Mouse (Mus musculus) kidney, adult 2 months (tissue): ENCODE measurements at regions not wholly inside any gene's neighbourhood (a gene's known extent, or its start where the extent isn't known, plus 50 kb on each side); places are given as distances from the start of the nearest gene placed in this dataset.
"Not testable (repeated sequence)": the region's sequence is repeated elsewhere in the genome, so short reads cannot be mapped to it uniquely, and the experiment has no call there.

Experiments used
- DNase-seq: peaks from one replicate; pipeline ENCODE4 v3.0.0; 2021
- H3K27ac ChIP-seq: fragments of 200-500 bp; 2 replicates; pipeline ENCODE4 v1.5.1; 2012; ENCODE audit warnings: low read depth, low read length, control low read depth, inconsistent platforms; ENCODE audit not compliant: insufficient read depth
- H3K27me3 ChIP-seq: fragments of 200-500 bp; replicated peaks from 2 replicates; pipeline ENCODE4 v1.6.1; 2012; ENCODE audit warnings: mild to moderate bottlenecking, moderate library complexity, low read length, inconsistent platforms; ENCODE audit not compliant: control insufficient read depth, insufficient read depth
- H3K36me3 ChIP-seq: fragments of 200-500 bp; 2 replicates; pipeline ENCODE4 v1.6.1; 2012; ENCODE audit warnings: mild to moderate bottlenecking, moderate library complexity, low read length, inconsistent platforms; ENCODE audit not compliant: control insufficient read depth, insufficient read depth
- H3K4me1 ChIP-seq: fragments of 200-500 bp; 2 replicates; pipeline ENCODE4 v1.6.1; 2011; ENCODE audit warnings: low read length; ENCODE audit not compliant: control insufficient read depth, insufficient read depth
- H3K4me3 ChIP-seq: fragments of 200-500 bp; 2 replicates; pipeline ENCODE4 v1.5.1; 2011; ENCODE audit warnings: mild to moderate bottlenecking, low read depth, low read length, control low read depth; ENCODE audit not compliant: insufficient read depth
- CTCF ChIP-seq: fragments of 200-500 bp; conservative IDR thresholded peaks from 2 replicates; pipeline ENCODE4 v1.5.1; 2011; ENCODE audit warnings: low read depth, mild to moderate bottlenecking, control low read depth, low read length, moderate library complexity, mixed read lengths; ENCODE audit not compliant: insufficient read depth, insufficient read length
- POLR2A ChIP-seq: fragments of 200-500 bp; IDR thresholded peaks from one replicate; pipeline ENCODE4 v1.6.1; 2011; ENCODE audit warnings: low read depth, low read length, control low read depth
- WGBS: fragments of 180-500 bp; shearing (Covaris S2); methylation state at CpG from one replicate; pipeline ENCODE4 v1.1.7; 2018; 5-methylcytosine and 5-hydroxymethylcytosine counted together

GRCm38 (mm10) chr13:69129056-69129620, 129.8 kb upstream of the Adcy2 start:
- H3K27ac ChIP-seq, result no peak overlapping the region
- H3K27me3 ChIP-seq, result no peaks in the 10 kb centered on the region
- WGBS, result 86% methylated on average over 8 of the region's 8 CpGs
- H3K4me1 ChIP-seq, result no peaks in the 10 kb centered on the region
- TF ChIP-seq CTCF (no peak), POLR2A (no peak)
- H3K4me3 ChIP-seq, result no peak overlapping the region
- H3K36me3 ChIP-seq, result no peaks in the 10 kb centered on the region
- DNase-seq, result no peak

GRCm38 (mm10) chr13:69127522-69127921, 128.2 kb upstream of the Adcy2 start:
- 53% methylated on average over 3 of the region's 3 CpGs for WGBS
- Histone ChIP-seq H3K27ac (no peak overlapping the region), H3K36me3 (no peaks in the 10 kb centered on the region), H3K27me3 (no peaks in the 10 kb centered on the region), H3K4me1 (no peaks in the 10 kb centered on the region), H3K4me3 (no peak overlapping the region)
- TF ChIP-seq CTCF, result no peak
- DNase-seq, result no peak

- not testable (repeated sequence) for H3K4me1 ChIP-seq, H3K36me3 ChIP-seq, H3K4me3 ChIP-seq, H3K27ac ChIP-seq, H3K27me3 ChIP-seq, DNase-seq
- WGBS, result 97% methylated on average over 8 of the region's 8 CpGs
These were observed 119.4 kb upstream of the Adcy2 start for GRCm38 (mm10) chr13:69118743-69119142.

GRCm38 (mm10) chr13:69109168-69109567, 109.8 kb upstream of the Adcy2 start:
- Histone ChIP-seq H3K27me3 (no peaks in the 10 kb centered on the region), H3K4me1 (no peaks in the 10 kb centered on the region), H3K4me3 (no peak overlapping the region), H3K36me3 (no peaks in the 10 kb centered on the region), H3K27ac (no peak overlapping the region)
- 66% methylated on average over 2 of the region's 2 CpGs for WGBS
- DNase-seq, result no peak
- no peak for TF ChIP-seq POLR2A
- no peak for TF ChIP-seq CTCF

- TF ChIP-seq CTCF (peak; percentile 59), POLR2A (no peak)
- H3K4me1 ChIP-seq, result no peaks in the 10 kb centered on the region
- H3K27ac ChIP-seq, result no peak overlapping the region
- H3K27me3 ChIP-seq, result no peaks in the 10 kb centered on the region
- DNase-seq, result peak; percentile 63
- H3K4me3 ChIP-seq, result no peak overlapping the region
- no peaks in the 10 kb centered on the region for H3K36me3 ChIP-seq
- 35% methylated on average over 1 of the region's 1 CpGs for WGBS
These were observed 87.3 kb upstream of the Adcy2 start for GRCm38 (mm10) chr13:69086613-69087012.

GRCm38 (mm10) chr13:69070336-69070735, 71.0 kb upstream of the Adcy2 start:
- Histone ChIP-seq H3K36me3 (no peaks in the 10 kb centered on the region), H3K27ac (no peak overlapping the region), H3K4me3 (no peak overlapping the region), H3K27me3 (no peaks in the 10 kb centered on the region), H3K4me1 (peaks cover 11% of the 10 kb centered on the region; the same call in 1 of the 2 replicates)
- no peak for DNase-seq
- TF ChIP-seq POLR2A (no peak), CTCF (no peak)

- DNase-seq, result no peak
- no peak for TF ChIP-seq CTCF
- no peak for TF ChIP-seq POLR2A
These were observed 70.5 kb upstream of the Adcy2 start for GRCm38 (mm10) chr13:69069817-69070216.

GRCm38 (mm10) chr13:69066636-69067035, 67.3 kb upstream of the Adcy2 start:
- H3K36me3 ChIP-seq, result no peaks in the 10 kb centered on the region
- no peak for TF ChIP-seq CTCF
- no peak for TF ChIP-seq POLR2A
- DNase-seq, result peak; percentile 78
- peak overlapping the region; percentile 59 for H3K27ac ChIP-seq
- WGBS, result 60% methylated on average over 2 of the region's 2 CpGs
- H3K27me3 ChIP-seq, result no peaks in the 10 kb centered on the region
- H3K4me3 ChIP-seq, result no peak overlapping the region
- peaks cover 11% of the 10 kb centered on the region; the same call in 1 of the 2 replicates for H3K4me1 ChIP-seq

More at GRCm38 (mm10) chr13:69069817-69070216, 70.5 kb upstream of the Adcy2 start:
- H3K27me3 ChIP-seq, result no peaks in the 10 kb centered on the region
- WGBS, result 90% methylated on average over 3 of the region's 3 CpGs
- no peaks in the 10 kb centered on the region for H3K36me3 ChIP-seq
- H3K27ac ChIP-seq, result no peak overlapping the region
- peaks cover 11% of the 10 kb centered on the region; the same call in 1 of the 2 replicates for H3K4me1 ChIP-seq
- no peak overlapping the region for H3K4me3 ChIP-seq
